Mouse (Mus musculus): ENCODE measurements at regions not wholly inside any gene's neighbourhood (a gene's known extent, or its start where the extent isn't known, plus 50 kb on each side); places are given as distances from the start of the nearest gene placed in this dataset.

- no peak for DNase-seq (ENCODE audit: low spot score)
These were observed 120.9 kb upstream of the Itga4 start for GRCm38 (mm10) chr2:79134281-79134680.

GRCm38 (mm10) chr2:79135986-79136385 is 119.2 kb upstream of the Itga4 start:
- DNase-seq (ENCODE audit: low spot score) = no peak

- DNase-seq (ENCODE audit: low spot score) = no peak
These were observed 118.4 kb upstream of the Itga4 start for GRCm38 (mm10) chr2:79136619-79137458.

DNA sequence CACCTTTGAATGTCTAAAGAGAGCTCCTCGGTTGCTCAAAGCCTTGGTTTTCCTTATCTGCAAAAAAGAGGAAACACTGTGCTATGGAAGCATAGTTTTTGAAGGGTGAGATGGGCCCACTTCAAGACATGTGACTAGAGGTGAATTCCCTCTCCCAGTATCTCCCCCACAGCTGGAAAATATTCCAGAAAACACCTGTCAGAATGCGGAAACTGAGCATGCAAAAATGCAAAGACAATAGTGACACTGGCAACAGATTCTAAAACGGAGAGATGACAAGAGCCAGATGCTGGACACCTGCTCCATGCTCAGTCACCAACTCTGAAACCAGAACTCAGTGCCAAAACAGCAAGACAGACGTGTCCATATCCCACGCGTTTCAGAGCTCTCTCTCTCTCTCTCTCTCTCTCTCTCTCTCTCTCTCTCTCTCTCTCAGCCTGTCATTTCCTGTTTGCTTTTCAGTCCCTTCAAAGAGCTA is 117.5 kb upstream of the Itga4 start:
- DNase-seq (ENCODE audit: low spot score) = no peak

DNA sequence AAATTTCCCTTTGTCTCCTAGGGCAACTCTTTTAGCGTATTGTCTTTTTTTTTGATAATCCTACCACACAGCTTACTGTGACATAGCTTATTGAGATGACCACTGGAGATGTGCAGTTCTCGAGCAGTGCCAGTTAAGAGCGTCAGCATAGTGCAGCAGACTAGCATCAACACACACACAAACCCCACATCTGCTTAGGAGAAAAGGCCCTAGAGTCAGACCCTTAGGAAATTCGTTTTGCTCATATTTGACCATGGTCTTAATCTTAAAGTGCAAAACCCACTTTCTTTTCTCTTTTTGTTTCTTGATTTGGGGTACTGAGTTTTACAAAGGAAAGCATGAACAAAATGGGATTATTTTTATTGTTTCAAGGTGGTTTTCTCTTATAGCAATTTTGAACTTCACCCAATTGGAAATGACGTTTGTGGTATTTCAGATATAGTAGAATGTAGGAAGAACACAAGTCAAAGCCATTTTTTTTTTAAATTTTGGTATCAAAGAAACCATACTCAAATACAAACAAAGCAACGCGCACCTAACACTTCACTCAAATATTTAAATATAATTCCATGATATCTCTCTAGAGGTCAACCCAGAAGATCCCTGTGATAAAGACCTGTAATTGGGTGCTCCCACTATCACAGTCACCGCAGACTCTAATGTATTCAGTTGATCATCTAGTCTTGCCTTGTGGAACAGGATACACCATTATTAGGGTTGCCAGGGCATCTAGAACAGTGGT is 116.7 kb upstream of the Itga4 start:
- DNase-seq (ENCODE audit: low spot score) = no peak

- DNase-seq (ENCODE audit: low spot score) = no peak
These were observed 113.3 kb upstream of the Itga4 start for GRCm38 (mm10) chr2:79141961-79142360.

DNA sequence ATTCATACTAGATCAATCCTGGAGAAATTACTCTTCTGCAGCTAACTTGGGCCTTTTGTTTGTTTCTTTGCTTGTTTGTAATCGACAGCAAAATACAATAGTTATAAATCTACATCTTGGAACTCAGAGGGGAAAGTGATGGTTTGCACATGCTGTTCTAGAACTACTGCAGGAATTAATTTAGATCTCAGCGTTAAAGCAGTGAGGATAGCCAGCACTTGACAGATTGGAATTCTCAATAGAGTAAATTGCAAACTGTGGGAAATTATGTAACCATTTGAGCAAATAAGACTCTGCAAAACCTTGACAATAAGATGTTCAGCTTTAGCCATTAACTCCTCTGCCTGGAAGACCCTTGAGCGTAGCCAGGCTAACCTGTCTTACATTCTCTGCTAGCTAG is 112.0 kb upstream of the Itga4 start:
- DNase-seq (ENCODE audit: low spot score) = no peak

- DNase-seq (ENCODE audit: low spot score) = no peak
These were observed 109.3 kb upstream of the Itga4 start for GRCm38 (mm10) chr2:79145897-79146296.

- DNase-seq (ENCODE audit: low spot score) = no peak
These were observed 108.7 kb upstream of the Itga4 start for GRCm38 (mm10) chr2:79146563-79146962.

- no peak for DNase-seq (ENCODE audit: low spot score)
These were observed 106.1 kb upstream of the Itga4 start for GRCm38 (mm10) chr2:79149012-79149698.

- DNase-seq (ENCODE audit: low spot score) = no peak
These were observed 103.6 kb upstream of the Itga4 start for GRCm38 (mm10) chr2:79151610-79152009.

GRCm38 (mm10) chr2:79152031-79152694 is 103.1 kb upstream of the Itga4 start:
- DNase-seq (ENCODE audit: low spot score) = no peak

- DNase-seq (ENCODE audit: low spot score) = no peak
These were observed 102.5 kb upstream of the Itga4 start for GRCm38 (mm10) chr2:79152695-79153057.

GRCm38 (mm10) chr2:79153070-79153469 is 102.2 kb upstream of the Itga4 start:
- no peak for DNase-seq (ENCODE audit: low spot score)

DNA sequence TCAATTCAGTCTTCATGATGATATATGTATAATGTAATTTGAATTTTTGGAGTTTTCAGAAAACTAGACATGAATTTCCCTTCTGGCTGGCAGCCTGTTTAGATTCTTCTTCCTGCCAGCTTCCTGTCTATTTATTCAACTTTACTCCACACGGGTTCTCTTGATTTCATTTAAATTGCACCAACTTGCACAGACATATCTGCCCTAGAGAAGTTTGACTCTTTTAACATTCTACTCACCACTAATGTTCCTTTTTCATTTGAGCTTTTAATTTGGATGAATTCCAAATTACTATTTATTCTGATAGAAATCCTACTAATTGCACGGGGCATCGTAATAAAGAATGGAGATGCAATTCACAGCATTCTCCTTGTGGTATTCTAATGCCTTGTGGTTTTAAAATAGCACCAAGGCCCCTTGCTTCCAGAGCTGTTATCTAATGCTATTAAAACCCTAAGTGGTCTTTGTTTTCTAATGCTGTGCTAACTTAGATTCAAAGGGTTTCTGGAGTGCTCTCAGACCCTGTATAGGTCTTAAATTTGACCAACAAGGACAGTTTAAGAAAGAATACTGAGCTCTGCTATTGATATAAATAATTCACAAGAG is 96.7 kb upstream of the Itga4 start:
- DNase-seq (ENCODE audit: low spot score) = no peak

DNA sequence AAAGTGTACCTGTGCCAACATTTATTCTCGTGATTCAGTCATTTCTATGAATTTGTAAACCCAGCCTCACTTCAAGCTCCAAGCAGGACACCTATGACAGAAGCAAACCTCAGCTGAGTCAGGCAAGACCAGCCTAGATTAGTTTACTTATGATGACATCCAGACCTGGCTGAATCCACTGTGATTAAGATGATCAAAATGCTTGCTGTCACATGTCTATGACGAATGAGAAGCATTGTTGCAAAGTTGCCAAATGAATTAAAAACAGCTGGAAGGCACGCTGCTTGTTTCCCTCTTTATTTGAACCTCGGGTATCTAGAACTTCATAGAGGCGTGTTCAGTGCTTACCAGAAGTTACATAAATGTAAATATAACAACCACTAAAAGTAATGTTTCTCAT is 95.9 kb upstream of the Itga4 start:
- no peak for DNase-seq (ENCODE audit: low spot score)

DNA sequence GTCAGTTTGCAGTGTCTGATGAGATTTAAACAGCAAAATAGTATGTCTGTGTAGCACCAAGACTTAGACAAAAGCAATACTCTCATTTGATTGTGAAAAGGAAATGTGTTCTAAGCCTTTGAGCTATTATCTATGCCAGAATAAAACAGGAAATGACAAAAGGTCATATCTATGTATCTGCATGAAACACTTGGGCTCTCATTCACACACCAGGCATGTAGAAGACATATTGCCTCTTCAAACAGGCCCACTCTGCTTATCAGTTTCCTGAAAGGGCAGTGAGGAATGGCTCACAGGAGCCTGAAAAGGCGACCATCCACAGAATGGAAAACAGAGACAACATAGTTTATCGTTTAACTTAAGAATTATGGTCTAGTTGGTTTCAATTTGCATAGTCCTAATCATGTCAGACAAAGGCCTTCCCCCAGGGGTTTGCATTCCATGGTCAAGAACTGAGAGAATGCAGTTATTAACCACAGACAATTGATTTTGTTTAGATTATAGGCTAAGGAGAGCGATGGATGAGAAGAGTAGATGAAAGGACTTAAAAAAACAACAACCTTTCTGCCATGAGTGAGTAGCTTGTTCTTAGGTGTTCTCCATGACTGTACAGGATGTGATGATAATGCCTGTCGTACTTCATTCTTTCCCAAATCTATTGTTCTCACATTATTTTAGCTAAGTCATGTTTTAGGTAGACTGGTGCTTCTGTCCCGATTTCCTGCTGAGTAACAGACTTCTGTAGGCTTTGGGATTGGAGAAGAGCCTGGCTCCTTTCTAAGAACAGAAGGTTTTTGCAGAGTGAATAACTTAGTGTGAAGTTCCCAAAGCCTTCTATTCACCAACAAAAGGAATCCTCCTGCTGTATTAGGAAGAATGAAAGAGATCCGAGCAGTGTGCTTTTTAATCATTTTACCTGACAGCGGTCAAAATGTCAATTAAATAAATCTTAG is 82.0 kb upstream of the Itga4 start:
- no peak for DNase-seq (ENCODE audit: low spot score)

- DNase-seq (ENCODE audit: low spot score) = no peak
These were observed 80.9 kb upstream of the Itga4 start for GRCm38 (mm10) chr2:79174282-79174681.

GRCm38 (mm10) chr2:79180782-79181181 is 74.4 kb upstream of the Itga4 start:
- DNase-seq (ENCODE audit: low spot score) = no peak

- DNase-seq (ENCODE audit: low spot score) = no peak
These were observed 72.1 kb upstream of the Itga4 start for GRCm38 (mm10) chr2:79183034-79183630.

Data from embryo, embryonic 10.5 days (tissue).